Mouse (Mus musculus) E14TG2a.4 (cell line): ENCODE measurements at regions not wholly inside any gene's neighbourhood (a gene's known extent, or its start where the extent isn't known, plus 50 kb on each side); places are given as distances from the start of the nearest gene placed in this dataset.

Experiments
- CTCF ChIP-seq: conservative IDR thresholded peaks from 2 replicates; pipeline ENCODE4 v1.5.1; 2014; ENCODE audit warnings: low read length
- POU5F1 ChIP-seq: IDR thresholded peaks from 2 replicates; pipeline ENCODE4 v1.6.1; 2014; ENCODE audit warnings: low read length, borderline replicate concordance

GRCm38 (mm10) chr11:31531416-31531815 is 140.3 kb downstream of the Bod1 start:
- TF ChIP-seq CTCF = no peak
- no peak for TF ChIP-seq POU5F1
